Mouse (Mus musculus) gastrocnemius, postnatal 4 days (tissue): ENCODE data around the gene Uba2. TPM values are rescaled to one million over a fixed set of nuclear protein-coding genes. Genes with fewer than 3 reads are reported as not detected.
A peak's percentile ranks its signal among the peaks of the same experiment; 100 is the strongest.
"Not testable (repeated sequence)": the region's sequence is repeated elsewhere in the genome, so short reads cannot be mapped to it uniquely, and the experiment has no call there.

Experiments
- DNase-seq, 2 experiments: peaks; one replicate each; pipeline ENCODE4 v3.0.0; 2021 to 2022; ENCODE audit warnings: low spot score in 2 of 2, mixed read lengths in 2 of 2
- total RNA-seq, 2 experiments: library from RNA; stranded (reverse); gene quantifications; 2 replicates each; pipeline ENCODE4 v1.2.3; 2021

The Uba2 gene
- total RNA-seq, 2 experiments from 2014 or later = 66.8 to 78.1 TPM

DNA sequence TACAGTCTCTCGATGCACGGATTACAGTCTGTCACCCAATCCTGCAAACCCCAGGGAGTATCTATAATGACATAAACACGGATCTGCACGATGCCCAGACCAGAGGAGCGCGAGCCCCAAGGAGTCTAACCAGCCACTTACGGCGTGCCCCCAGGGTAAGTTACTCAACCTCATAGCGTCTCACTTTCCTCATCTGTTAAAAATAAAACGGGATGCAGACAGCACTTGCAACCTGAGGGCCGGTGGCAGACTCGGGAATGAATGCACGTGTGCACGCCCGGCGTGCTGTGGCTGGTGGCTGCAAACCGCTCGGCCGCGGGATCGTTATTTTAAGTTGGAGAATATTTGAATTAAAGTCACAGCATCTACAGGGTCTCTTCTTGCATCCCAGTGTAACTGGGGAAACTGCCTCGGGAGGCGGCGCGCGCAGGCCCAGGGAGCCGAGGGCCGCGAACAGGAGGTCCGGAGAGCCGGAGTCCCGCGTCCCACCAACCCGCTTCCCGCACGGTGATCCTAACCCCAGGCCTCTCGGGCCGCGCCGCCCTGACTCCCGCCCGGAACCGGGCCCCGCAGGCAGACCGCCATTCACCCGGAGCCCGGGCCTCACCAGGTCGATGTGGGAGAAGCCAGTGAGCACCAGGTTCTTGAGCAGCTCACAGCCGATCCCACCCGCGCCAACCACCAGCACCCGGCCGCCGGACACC is 1.5 kb downstream of the Uba2 start:
- DNase-seq = peak in 1 of 2 experiments; percentile 12

DNA sequence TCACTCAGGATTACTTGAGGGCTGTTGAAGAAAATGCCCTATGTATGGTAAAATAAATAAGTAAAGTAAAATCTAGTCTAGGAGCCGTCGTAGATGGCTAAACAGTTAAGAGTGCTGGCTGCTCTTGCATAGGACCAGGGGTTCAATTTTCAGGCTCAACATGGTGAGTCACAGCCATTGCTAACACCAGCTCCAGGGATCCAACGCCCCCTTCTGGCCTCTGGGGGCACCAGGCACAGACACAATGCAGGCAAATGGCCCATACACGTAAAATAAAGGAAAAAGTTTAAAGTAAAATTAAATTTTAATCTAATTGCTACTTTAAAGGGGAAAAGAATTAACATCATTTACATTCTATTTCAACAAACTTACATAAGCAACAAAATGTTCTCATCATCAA is 2.5 kb downstream of the Uba2 start:
- DNase-seq = peak in 1 of 2 experiments; percentile 20

GRCm38 (mm10) chr7:34165999-34166398 is 3.4 kb downstream of the Uba2 start:
- no peak for DNase-seq

DNA sequence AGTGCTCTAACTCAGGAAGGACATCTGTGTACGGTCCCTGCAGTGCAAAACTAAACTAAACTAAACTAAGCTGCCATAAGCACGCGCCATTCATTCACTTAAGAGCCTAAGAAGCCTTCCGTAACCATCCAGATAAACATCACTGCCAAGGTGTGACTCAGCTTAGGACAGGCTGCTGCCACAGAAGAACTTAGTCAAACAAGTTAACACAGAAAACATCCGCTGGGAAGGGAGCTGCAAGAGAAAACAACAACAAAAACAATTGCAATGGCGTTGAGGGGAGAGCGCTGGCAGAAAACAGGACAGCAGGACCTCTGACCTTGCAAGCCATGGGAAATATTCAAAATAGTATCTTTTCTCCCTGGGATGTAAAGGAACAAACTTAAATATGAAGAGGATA is 4.7 kb downstream of the Uba2 start:
- DNase-seq = no peak

GRCm38 (mm10) chr7:34159167-34159566 is 10.2 kb downstream of the Uba2 start:
- no peak for DNase-seq

GRCm38 (mm10) chr7:34157994-34158393 is 11.4 kb downstream of the Uba2 start:
- DNase-seq = no peak

DNA sequence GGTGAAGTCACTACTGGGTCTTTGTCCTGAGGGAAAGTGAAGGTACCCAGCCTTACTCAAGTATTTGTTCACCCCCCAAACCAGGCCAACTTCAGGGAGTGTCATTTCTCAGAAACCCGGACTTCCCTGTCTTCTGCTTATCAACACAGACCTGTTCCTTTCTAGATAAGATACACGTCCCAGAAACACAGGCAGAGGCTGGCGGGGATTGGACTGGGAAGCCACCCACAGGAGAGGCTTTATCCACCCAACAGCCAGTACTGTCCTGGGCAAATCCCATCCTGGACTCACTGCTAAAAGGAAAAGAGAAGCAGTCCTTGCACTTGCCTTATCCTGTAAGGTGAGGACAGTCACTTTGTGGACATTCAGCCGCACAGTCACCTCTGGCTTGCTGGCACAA is 22.2 kb downstream of the Uba2 start:
- no peak for DNase-seq

DNA sequence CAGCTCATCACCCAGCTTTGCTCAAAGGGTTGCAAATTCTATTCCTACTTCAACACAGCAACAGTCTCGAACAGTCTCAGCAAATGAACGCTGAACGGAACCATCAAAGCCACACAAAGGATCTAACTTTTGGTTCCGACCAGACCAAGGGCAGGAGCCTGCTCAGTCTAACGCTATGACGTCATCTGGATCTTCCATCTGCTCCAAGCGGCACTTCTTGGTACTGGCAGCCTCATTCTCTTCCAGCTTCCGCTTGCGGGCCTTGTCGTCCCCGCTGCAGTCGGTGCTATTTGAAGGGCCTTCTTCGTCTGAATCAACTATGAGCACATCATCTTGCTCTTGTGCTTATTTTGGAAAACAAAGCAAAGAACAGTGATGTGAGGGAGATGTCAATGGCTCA is 28.3 kb downstream of the Uba2 start:
- no peak for DNase-seq

DNA sequence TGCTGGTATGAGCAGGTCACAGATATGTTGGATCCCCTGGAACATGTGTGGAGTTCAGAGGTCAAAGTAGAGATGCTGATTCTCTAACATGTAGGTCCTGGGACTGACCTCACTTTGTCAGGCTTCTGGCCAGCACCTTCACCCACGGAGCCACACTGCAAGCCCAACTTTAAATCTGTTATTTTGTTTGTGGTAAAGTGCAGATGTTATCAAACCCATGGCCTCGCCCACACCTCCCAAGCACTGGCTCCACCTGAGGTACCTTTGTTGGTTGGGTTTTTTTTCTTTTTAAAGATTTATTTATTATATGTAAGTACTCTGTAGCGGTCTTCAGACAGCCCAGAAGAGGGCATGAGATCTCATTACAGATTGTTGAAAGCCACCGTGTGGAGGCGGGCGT is 29.9 kb downstream of the Uba2 start:
- no peak for DNase-seq

DNA sequence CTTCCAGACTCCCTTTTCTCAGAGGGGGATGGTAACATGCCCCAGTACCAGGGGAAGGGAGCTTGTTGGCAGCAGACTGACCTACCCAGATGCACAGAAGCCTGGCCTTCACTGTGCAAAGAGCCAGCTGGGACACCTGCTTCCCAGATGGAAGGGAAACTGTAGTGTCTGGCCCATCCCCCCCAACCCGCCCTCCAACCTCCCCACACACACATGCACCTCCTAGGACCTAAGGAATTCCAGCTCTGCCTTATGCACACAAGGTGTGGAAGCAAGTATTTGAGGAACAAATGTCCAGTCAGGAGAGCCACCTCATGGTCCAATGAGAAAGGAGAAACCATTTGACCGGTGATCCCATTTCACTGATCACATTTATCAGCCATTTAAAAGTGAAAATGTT is 35.1 kb downstream of the Uba2 start:
- no peak for DNase-seq

DNA sequence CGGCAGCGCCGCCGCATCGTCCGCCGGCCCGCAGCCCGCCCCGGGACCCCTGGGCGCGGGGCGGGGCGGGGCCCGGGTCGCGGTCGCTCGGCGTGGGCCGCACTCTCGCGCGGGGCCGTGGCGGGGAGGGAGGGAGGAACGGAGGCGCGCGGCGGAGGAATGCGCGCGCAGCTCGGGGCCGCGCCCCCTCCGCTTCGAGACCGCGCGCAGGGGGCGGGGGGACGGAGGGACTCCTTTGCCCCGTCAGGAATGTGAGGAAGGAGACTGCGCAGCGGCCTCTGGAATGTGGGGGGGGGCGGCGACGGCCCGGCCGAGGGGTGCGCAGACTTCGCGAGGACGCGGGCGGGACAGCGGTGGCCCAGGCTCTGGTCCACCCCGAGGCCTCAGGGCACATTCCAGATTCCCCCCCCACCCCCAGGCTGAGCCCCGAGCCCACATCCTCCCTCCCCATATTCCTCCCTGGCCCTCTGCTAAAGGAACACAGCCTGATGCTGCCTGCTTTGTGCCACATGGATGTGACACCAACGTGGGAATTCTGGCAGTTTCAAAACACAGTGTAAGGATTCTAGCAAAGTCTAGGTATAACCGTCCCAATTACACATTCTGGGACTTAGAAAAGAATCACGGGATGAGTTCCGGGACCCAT is 36.2 kb downstream of the Uba2 start, which contains the start of gene Wtip:
TSS of gene Wtip (minus strand) at position 152 of the 646 bp plus-strand sequence.
- DNase-seq = peak; percentile 86 to 91

- peak; percentile 29 to 40 for DNase-seq
These were observed 36.9 kb downstream of the Uba2 start for GRCm38 (mm10) chr7:34132355-34133079.

DNA sequence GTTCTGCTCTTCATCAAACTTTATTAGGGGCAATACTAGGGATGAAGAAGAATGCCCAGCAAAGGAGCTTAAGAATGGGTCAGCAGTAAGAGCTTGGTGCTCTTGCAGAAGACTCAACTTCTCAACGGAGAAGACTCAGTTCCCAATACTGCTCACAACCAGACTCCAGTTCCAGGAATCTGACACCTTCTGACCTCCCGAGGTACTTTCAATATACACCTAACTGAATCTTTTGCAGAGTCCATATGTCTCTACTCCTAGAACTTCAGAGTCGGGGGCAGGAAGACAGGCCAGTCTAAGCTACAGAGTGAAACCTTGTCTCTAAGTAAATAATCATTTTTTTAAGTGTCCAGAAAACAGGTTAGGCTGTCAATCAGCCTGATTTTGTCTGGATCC is 37.4 kb downstream of the Uba2 start:
- no peak for DNase-seq

DNA sequence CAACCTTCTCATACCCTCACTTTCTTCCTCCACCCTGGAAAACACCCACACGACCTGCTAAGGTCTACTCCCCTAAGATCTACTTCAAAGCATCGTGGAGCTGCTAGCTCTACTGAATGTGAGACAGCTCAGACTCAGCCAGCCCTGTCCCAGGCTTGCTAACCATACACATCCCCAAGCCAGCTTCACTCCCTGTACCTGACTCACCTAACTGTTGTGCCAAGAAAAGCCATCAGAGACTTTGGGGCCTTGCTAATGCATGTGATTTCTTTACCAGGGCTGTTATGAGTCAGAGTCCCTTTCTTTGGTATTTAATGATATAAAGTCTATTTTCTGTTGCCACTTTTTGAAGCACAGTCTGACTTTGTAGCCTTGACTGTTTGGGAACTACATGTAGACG is 38.3 kb downstream of the Uba2 start:
- DNase-seq = no peak

DNA sequence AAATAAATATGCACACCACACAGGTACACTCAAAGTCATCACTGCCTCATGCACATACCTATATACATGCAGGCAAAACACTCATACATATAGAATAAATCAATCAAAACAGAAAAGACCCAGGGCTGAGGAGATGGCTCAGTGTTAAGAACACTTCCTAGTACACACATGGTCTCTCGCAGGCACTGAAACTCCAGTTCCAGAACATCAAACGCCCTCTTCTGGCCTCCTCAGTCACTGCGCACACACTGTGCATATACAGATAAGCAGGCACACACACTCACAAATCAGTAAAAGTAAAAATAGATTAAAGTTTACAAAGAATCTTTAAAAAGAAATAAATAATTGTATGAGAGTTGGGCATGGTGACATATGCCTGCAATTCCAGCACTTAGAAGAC is 43.1 kb downstream of the Uba2 start:
- DNase-seq = no peak

DNA sequence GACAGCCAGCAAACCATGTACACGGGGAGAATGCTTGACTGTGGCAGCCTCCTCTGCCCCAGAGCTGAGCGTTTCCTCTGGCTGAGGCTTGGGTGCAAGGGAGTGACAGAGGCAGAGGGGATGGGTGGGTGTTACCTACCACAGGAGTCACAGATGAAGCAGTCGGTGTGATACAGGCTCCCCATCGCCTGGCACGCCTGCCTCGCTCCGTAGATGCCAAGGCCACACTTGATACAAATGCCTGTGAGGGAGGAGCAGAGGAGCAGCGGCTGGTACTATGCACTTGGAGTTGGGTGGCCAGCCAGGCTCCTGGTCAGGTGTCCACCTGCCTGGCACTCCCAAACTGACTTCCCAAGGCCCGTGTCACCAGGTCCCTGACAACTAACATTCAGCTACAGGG is 44.1 kb downstream of the Uba2 start:
- no peak for DNase-seq

DNA sequence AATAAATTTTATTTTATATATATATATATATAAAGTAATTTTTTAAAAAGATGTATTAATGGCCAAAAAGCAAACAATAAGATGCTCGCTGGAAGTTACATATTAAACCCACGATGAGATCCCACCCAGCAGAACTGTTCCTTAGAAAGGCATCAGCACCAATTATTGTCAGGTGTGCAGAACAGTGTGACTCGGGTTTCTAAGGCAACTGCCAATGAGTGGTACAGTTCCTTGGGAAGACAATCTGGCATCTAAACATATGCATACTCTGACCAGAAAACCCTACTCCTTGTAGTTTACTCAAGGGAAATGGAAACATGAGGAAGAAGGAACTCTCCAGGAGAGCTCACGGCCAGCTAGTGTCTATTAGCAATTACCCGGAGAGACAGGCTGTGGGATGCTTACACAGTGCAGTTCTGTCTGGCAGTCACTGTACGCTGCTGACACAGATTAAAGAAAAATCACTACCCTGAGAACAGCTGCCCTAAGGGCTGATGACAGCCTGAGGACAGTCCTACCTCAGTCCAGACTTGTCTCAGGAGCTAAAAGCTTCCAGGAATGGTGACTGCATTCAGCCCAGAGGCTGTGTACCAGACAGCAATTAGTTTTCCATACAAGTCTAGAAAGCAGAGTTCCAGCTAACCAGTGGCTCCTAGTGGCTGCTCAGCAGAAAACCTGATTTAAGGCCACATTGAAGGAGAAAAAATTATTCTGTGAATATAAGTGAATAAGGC is 46.2 kb downstream of the Uba2 start:
- DNase-seq = no peak

GRCm38 (mm10) chr7:34120636-34121035 is 48.8 kb downstream of the Uba2 start:
- DNase-seq = not testable (repeated sequence)

GRCm38 (mm10) chr7:34116601-34117000 is 52.8 kb downstream of the Uba2 start:
- DNase-seq = no peak

- no peak for DNase-seq
These were observed 60.2 kb downstream of the Uba2 start for GRCm38 (mm10) chr7:34109190-34109589.

DNA sequence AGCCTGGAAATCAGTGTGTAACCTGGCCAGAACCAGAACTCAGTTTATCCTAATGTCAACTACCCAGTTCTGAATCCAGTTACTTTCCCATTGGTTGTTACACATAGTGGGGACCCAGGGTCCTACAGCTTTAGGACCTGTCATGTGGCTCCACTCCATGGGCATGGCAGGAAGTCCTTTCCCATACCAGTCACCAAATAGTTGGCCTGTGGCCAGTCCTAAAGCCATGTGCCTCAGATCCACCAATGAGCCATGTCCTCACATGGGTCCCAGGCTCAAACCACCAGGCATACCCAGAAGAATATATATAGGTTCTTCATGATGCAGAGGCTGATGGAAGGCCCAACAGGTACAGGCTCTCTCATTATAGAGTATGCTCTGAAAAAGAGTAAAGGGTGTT is 68.1 kb downstream of the Uba2 start:
- DNase-seq = peak in 1 of 2 experiments; percentile 2

- DNase-seq = peak in 1 of 2 experiments; percentile 3
These were observed 69.4 kb downstream of the Uba2 start for GRCm38 (mm10) chr7:34100002-34100401.
